19 mouse cellular contexts compared by ENCODE assay signal in the genomic region with DNA sequence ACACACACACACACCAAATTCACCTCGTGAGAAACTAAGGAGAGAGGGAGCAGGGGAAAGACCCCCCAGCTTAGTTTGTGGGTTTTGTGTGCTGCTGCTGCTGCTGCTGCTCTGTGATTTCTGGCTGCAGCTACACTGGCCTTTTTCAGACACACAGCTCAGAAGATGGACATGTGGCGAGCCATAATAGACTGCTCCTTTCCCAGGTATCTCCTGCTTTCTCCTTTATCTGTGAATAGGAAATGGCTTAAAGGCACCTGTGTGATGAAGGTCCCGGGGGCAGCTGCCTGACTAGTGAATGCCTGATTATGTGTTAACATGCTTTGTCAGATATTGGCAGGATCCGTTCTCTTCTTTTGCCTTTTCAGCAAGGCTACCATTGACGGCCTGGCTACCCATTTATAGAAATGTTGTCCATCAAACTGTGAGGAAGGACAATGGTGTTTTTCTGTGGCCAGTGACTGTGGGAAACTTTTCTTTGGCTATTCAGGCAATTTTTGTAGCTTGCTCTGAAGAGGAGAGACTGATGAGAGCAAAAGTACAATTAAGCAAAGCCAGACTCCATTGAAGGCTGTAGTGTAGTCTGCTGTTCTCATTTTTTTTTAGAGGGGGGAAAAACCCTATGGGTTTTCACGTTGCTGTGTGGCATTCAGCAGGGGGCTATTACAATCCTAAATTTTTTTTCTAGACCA. TPM values are rescaled to one million over a fixed set of nuclear protein-coding genes. Genes with fewer than 3 reads are reported as not detected.
A peak's percentile ranks its signal among the peaks of the same experiment; 100 is the strongest.
DNase-seq lines count a peak whose midpoint lies in the region; ATAC-seq lines count a peak whose summit lies in the region.
"Had no signal": no experiment of that assay in that cellular context is flagged by ENCODE, and none has a peak within 500 bp of the region (broad histone marks: within the 10 kb centered on the region; RNA-seq: fewer than 3 reads in every experiment).

No protein-coding gene starts in this region.

- no peak for ATAC-seq in embryonic facial prominence, embryonic 11.5 days (replicated peaks; ENCODE audit: insufficient number of reproducible peaks, low FRiP score, low TSS enrichment, low read depth)
- ATAC-seq in forebrain, embryonic 12.5 days (ENCODE audit: low FRiP score) = peak; percentile 67
- peak; percentile 21; the same call in 1 of the 2 replicates for ATAC-seq in hindbrain, embryonic 14.5 days (ENCODE audit: low FRiP score)
- no peak; the same call in 1 of the 2 replicates for ATAC-seq in midbrain, embryonic 14.5 days (ENCODE audit: low FRiP score, low TSS enrichment)
- ATAC-seq in inflammation-experienced regulatory T-cells, adult 6 months = no peak
- ATAC-seq: intestine, embryonic 16.5 days had no signal

- H3K36me3 ChIP-seq in embryonic facial prominence, embryonic 11.5 days (replicated peaks; ENCODE audit: control insufficient read depth, insufficient read depth, low read depth, low read length) = no peaks in the 10 kb centered on the region
- no peaks in the 10 kb centered on the region for H3K36me3 ChIP-seq in embryonic facial prominence, embryonic 10.5 days (replicated peaks)
- H3K36me3 ChIP-seq in forebrain, embryonic 12.5 days (replicated peaks) = no peaks in the 10 kb centered on the region
- no peaks in the 10 kb centered on the region for H3K36me3 ChIP-seq in hindbrain, embryonic 14.5 days (replicated peaks; ENCODE audit: control insufficient read depth, insufficient read depth)
- no peaks in the 10 kb centered on the region for H3K36me3 ChIP-seq in midbrain, embryonic 14.5 days (ENCODE audit: control insufficient read depth, insufficient read depth, low read length)
- H3K36me3 ChIP-seq: embryonic facial prominence, embryonic 15.5 days; heart, embryonic 13.5 days; limb, embryonic 12.5 days; liver, embryonic 13.5 days had no signal

- WGBS in embryonic facial prominence, embryonic 11.5 days = 44% methylated on average over 6 of the region's 6 CpGs
- WGBS in embryonic facial prominence, embryonic 10.5 days = 53% methylated on average over 6 of the region's 6 CpGs
- 17% methylated on average over 5 of the region's 6 CpGs for WGBS in forebrain, embryonic 12.5 days
- WGBS in hindbrain, embryonic 14.5 days = 11% methylated on average over 6 of the region's 6 CpGs
- 13% methylated on average over 6 of the region's 6 CpGs for WGBS in midbrain, embryonic 14.5 days

- H3K27ac ChIP-seq in embryonic facial prominence, embryonic 11.5 days (replicated peaks; ENCODE audit: low read depth, low read length) = no peak overlapping the region
- no peak overlapping the region for H3K27ac ChIP-seq in embryonic facial prominence, embryonic 10.5 days (replicated peaks)
- peak overlapping the region; percentile 60 for H3K27ac ChIP-seq in forebrain, embryonic 12.5 days
- no peak overlapping the region; the same call in 1 of the 2 replicates for H3K27ac ChIP-seq in hindbrain, embryonic 14.5 days
- H3K27ac ChIP-seq in midbrain, embryonic 14.5 days (replicated peaks; ENCODE audit: low read depth, low read length) = peak overlapping the region; percentile 16; the same call in 1 of the 2 replicates
- H3K27ac ChIP-seq: embryonic facial prominence, embryonic 15.5 days; heart, embryonic 13.5 days; limb, embryonic 12.5 days; liver, embryonic 13.5 days had no signal

- peak; percentile 15 for DNase-seq in embryonic facial prominence, embryonic 11.5 days (ENCODE audit: low spot score)
- no peak for DNase-seq in embryonic facial prominence, embryonic 10.5 days (ENCODE audit: low spot score)
- no peak for DNase-seq in hindbrain, embryonic 14.5 days (ENCODE audit: low spot score)
- DNase-seq in midbrain, embryonic 14.5 days = peak; percentile 38
- no peak for DNase-seq in urinary bladder, postnatal 36 days (ENCODE audit: low spot score in 2 of 2)
- no peak for DNase-seq in heart, postnatal 14 days
- DNase-seq: adrenal gland, postnatal 36 days; cerebellum, adult 2 months; heart, postnatal 36 days; liver, embryonic 13.5 days; lung, embryonic 14.5 days; lung, postnatal 36 days; right cerebral cortex, adult 18-20 months had no signal

- no peak overlapping the region for H3K4me3 ChIP-seq in embryonic facial prominence, embryonic 11.5 days (ENCODE audit: low read depth, low read length)
- no peak overlapping the region for H3K4me3 ChIP-seq in embryonic facial prominence, embryonic 10.5 days
- H3K4me3 ChIP-seq in forebrain, embryonic 12.5 days (replicated peaks) = no peak overlapping the region
- no peak overlapping the region for H3K4me3 ChIP-seq in hindbrain, embryonic 14.5 days (replicated peaks; ENCODE audit: low read length)
- H3K4me3 ChIP-seq in midbrain, embryonic 14.5 days (replicated peaks; ENCODE audit: low read depth, low read length) = no peak overlapping the region
- H3K4me3 ChIP-seq: embryonic facial prominence, embryonic 15.5 days; heart, embryonic 13.5 days; limb, embryonic 12.5 days; liver, embryonic 13.5 days had no signal

- H3K4me1 ChIP-seq in embryonic facial prominence, embryonic 11.5 days (ENCODE audit: control insufficient read depth, insufficient read depth, low read length) = no peaks in the 10 kb centered on the region
- H3K4me1 ChIP-seq in embryonic facial prominence, embryonic 10.5 days = no peaks in the 10 kb centered on the region
- H3K4me1 ChIP-seq in forebrain, embryonic 12.5 days = peaks cover 15% of the 10 kb centered on the region
- H3K4me1 ChIP-seq in hindbrain, embryonic 14.5 days (replicated peaks; ENCODE audit: control insufficient read depth, insufficient read depth, low read length) = peaks cover 7% of the 10 kb centered on the region; the same call in 1 of the 2 replicates
- peaks cover 14% of the 10 kb centered on the region; the same call in 1 of the 2 replicates for H3K4me1 ChIP-seq in midbrain, embryonic 14.5 days (ENCODE audit: control insufficient read depth, insufficient read depth, low read length)
- H3K4me1 ChIP-seq: embryonic facial prominence, embryonic 15.5 days; heart, embryonic 13.5 days; limb, embryonic 12.5 days; liver, embryonic 13.5 days had no signal

- no peaks in the 10 kb centered on the region for H3K9me3 ChIP-seq in embryonic facial prominence, embryonic 11.5 days (replicated peaks; ENCODE audit: control insufficient read depth, low read length)
- H3K9me3 ChIP-seq in embryonic facial prominence, embryonic 10.5 days = no peaks in the 10 kb centered on the region
- no peaks in the 10 kb centered on the region for H3K9me3 ChIP-seq in forebrain, embryonic 12.5 days
- no peaks in the 10 kb centered on the region for H3K9me3 ChIP-seq in hindbrain, embryonic 14.5 days (ENCODE audit: control insufficient read depth, low read length)
- H3K9me3 ChIP-seq in midbrain, embryonic 14.5 days (ENCODE audit: control insufficient read depth, low read length) = no peaks in the 10 kb centered on the region
- H3K9me3 ChIP-seq: embryonic facial prominence, embryonic 15.5 days; heart, embryonic 13.5 days; limb, embryonic 12.5 days; liver, embryonic 13.5 days had no signal

- H3K4me2 ChIP-seq in embryonic facial prominence, embryonic 11.5 days (ENCODE audit: low read depth, low read length) = no peak overlapping the region
- no peak overlapping the region for H3K4me2 ChIP-seq in forebrain, embryonic 12.5 days
- peak overlapping the region; percentile 17; the same call in 1 of the 2 replicates for H3K4me2 ChIP-seq in hindbrain, embryonic 14.5 days (replicated peaks)
- H3K4me2 ChIP-seq in midbrain, embryonic 14.5 days (ENCODE audit: low read length) = peak overlapping the region; percentile 23
- H3K4me2 ChIP-seq: embryonic facial prominence, embryonic 15.5 days; heart, embryonic 13.5 days; limb, embryonic 12.5 days; liver, embryonic 13.5 days had no signal

- no peak overlapping the region for H3K9ac ChIP-seq in embryonic facial prominence, embryonic 11.5 days (replicated peaks; ENCODE audit: low read length)
- no peak overlapping the region for H3K9ac ChIP-seq in forebrain, embryonic 12.5 days
- no peak overlapping the region for H3K9ac ChIP-seq in hindbrain, embryonic 14.5 days
- no peak overlapping the region for H3K9ac ChIP-seq in midbrain, embryonic 14.5 days (replicated peaks; ENCODE audit: low read length)
- H3K9ac ChIP-seq: embryonic facial prominence, embryonic 15.5 days; heart, embryonic 13.5 days; limb, embryonic 12.5 days; liver, embryonic 13.5 days; lung, embryonic 14.5 days had no signal

- intact Hi-C loops in heart, postnatal 14 days (cut with DNase I) = no loop called here

- no peaks in the 10 kb centered on the region for H3K27me3 ChIP-seq in embryonic facial prominence, embryonic 11.5 days (ENCODE audit: control insufficient read depth, insufficient read depth, low read length)
- no peaks in the 10 kb centered on the region for H3K27me3 ChIP-seq in embryonic facial prominence, embryonic 10.5 days (replicated peaks; ENCODE audit: low read depth, poor library complexity, severe bottlenecking)
- H3K27me3 ChIP-seq in forebrain, embryonic 12.5 days = no peaks in the 10 kb centered on the region
- no peaks in the 10 kb centered on the region for H3K27me3 ChIP-seq in hindbrain, embryonic 14.5 days (ENCODE audit: control insufficient read depth, insufficient read depth, low read length)
- H3K27me3 ChIP-seq in midbrain, embryonic 14.5 days (ENCODE audit: control insufficient read depth, insufficient read depth, low read length) = no peaks in the 10 kb centered on the region
- H3K27me3 ChIP-seq: embryonic facial prominence, embryonic 15.5 days; heart, embryonic 13.5 days; limb, embryonic 12.5 days; liver, embryonic 13.5 days had no signal

RNA-seq across cellular contexts. Expression of gene Mbip, which starts 41.4 kb away (rescaled TPM):
- 60.6 and 64.4 TPM in 2 replicates for polyA plus RNA-seq in embryonic facial prominence, embryonic 11.5 days (2014; fragmentation: Nextera tagmentation; extraction: Ambion mirVana)
- 46.4 and 55.6 TPM in 2 replicates for polyA plus RNA-seq in embryonic facial prominence, embryonic 10.5 days (2016; fragmentation: Nextera tagmentation; extraction: Ambion mirVana)
- 68.1 and 88.3 TPM in 2 replicates for polyA plus RNA-seq in forebrain, embryonic 12.5 days (2016; fragmentation: Nextera tagmentation; extraction: Ambion mirVana)
- polyA plus RNA-seq in hindbrain, embryonic 14.5 days (2014; fragmentation: Nextera tagmentation; extraction: Ambion mirVana) = 35.3 and 44.8 TPM in 2 replicates
- 45.4 and 52.7 TPM in 2 replicates for polyA plus RNA-seq in midbrain, embryonic 14.5 days (2014; fragmentation: Nextera tagmentation; extraction: Ambion mirVana)
- polyA plus RNA-seq in inflammation-experienced regulatory T-cells, adult 6 months (2017; shearing (Covaris generic)) = 10 to 100 TPM; 32.3 to 40.8 (median 34.4) TPM
- total RNA-seq in heart, postnatal 14 days (2021) = 10 to 100 TPM in 1 of 2 experiments, 1 to 10 TPM in 1; 8.1 to 10.4 TPM

Comparison
In these comparisons a context has a peak if more than half of its experiments do, and no peak if none do; other contexts are left out.
1. DNase-seq: peak in embryonic facial prominence, embryonic 11.5 days (single experiment) and midbrain, embryonic 14.5 days (single experiment); none in embryonic facial prominence, embryonic 10.5 days (single experiment), hindbrain, embryonic 14.5 days (single experiment), urinary bladder, postnatal 36 days (0 of 2) and heart, postnatal 14 days (0 of 2).
2. ATAC-seq: peak in forebrain, embryonic 12.5 days (single experiment) and hindbrain, embryonic 14.5 days (single experiment); none in embryonic facial prominence, embryonic 11.5 days (single experiment), midbrain, embryonic 14.5 days (single experiment) and inflammation-experienced regulatory T-cells, adult 6 months (single experiment).
3. H3K27ac ChIP-seq: peak in forebrain, embryonic 12.5 days (single experiment) and midbrain, embryonic 14.5 days (single experiment); none in embryonic facial prominence, embryonic 11.5 days (single experiment), embryonic facial prominence, embryonic 10.5 days (single experiment) and hindbrain, embryonic 14.5 days (single experiment).
4. H3K4me2 ChIP-seq: peak in hindbrain, embryonic 14.5 days (single experiment) and midbrain, embryonic 14.5 days (single experiment); none in embryonic facial prominence, embryonic 11.5 days (single experiment) and forebrain, embryonic 12.5 days (single experiment).